In the genomic region with DNA sequence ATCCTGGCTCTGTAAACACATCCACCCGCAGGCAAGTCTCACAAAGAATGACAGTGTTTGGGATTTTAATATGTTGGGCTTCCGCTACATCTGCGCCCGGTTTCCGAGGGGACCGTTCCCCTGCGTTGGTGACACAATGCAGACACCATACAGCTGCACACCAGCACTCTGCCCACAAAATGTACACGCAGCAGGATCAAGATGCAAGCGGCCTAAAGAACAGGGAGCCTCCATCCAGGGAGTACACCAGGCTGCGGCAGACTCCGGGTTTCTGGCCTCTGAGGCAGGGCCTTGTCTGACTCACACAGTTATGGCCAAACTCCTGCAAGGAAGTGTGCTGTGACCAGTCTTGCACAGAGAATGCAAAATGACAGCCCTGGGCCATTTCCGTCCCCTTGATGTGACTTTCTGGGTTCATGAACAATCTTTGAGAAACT, we compare ENCODE assay signal across 8 mouse cellular contexts. TPM values are rescaled to one million over a fixed set of nuclear protein-coding genes. Genes with fewer than 3 reads are reported as not detected.
DNase-seq lines count a peak whose midpoint lies in the region; ATAC-seq and TF ChIP-seq lines count a peak whose summit lies in the region.

No protein-coding gene starts in this region.

- no peak for TF ChIP-seq CTCF in cortical plate, adult 2 months (IDR thresholded peaks at IDR 0.05; ENCODE audit: extremely low read depth, insufficient read depth, low read length)

- ATAC-seq in liver, embryonic 11.5 days (replicated peaks; ENCODE audit: low FRiP score) = no peak
- peak; percentile 47; the same call in 1 of the 2 replicates for ATAC-seq in hindbrain, embryonic 14.5 days (ENCODE audit: low FRiP score)
- no peak for ATAC-seq in megakaryocyte-erythroid progenitor cell, adult 5-6 weeks (replicated peaks; ENCODE audit: low FRiP score, low TSS enrichment, poor library complexity, severe bottlenecking)

- H3K9ac ChIP-seq in liver, embryonic 11.5 days (ENCODE audit: low read depth, low read length) = no peak overlapping the region
- H3K9ac ChIP-seq in hindbrain, embryonic 14.5 days = peak overlapping the region; percentile 29

- H3K4me2 ChIP-seq in liver, embryonic 11.5 days = no peak overlapping the region
- H3K4me2 ChIP-seq in hindbrain, embryonic 14.5 days (replicated peaks) = peak overlapping the region; percentile 15; the same call in 1 of the 2 replicates

- peaks cover 22% of the 10 kb centered on the region for H3K36me3 ChIP-seq in liver, embryonic 11.5 days (ENCODE audit: control insufficient read depth, insufficient read depth, low read length)
- H3K36me3 ChIP-seq in hindbrain, embryonic 14.5 days (replicated peaks; ENCODE audit: control insufficient read depth, insufficient read depth) = peaks cover 8% of the 10 kb centered on the region; the same call in 1 of the 2 replicates

- H3K27ac ChIP-seq in liver, embryonic 11.5 days (ENCODE audit: low read depth, low read length) = peak overlapping the region; percentile 2; the same call in 1 of the 2 replicates
- peak overlapping the region; percentile 24; the same call in 1 of the 2 replicates for H3K27ac ChIP-seq in cortical plate, adult 2 months (ENCODE audit: insufficient read depth, low read length)
- H3K27ac ChIP-seq in hindbrain, embryonic 14.5 days = peak overlapping the region; percentile 79

- H3K27me3 ChIP-seq in liver, embryonic 11.5 days (replicated peaks; ENCODE audit: control insufficient read depth, insufficient read depth, low read length) = no peaks in the 10 kb centered on the region
- H3K27me3 ChIP-seq in hindbrain, embryonic 14.5 days (ENCODE audit: control insufficient read depth, insufficient read depth, low read length) = no peaks in the 10 kb centered on the region

- DNase-seq in liver, embryonic 11.5 days (ENCODE audit: low spot score) = no peak
- no peak for DNase-seq in liver
- DNase-seq in hindbrain, embryonic 14.5 days (ENCODE audit: low spot score) = no peak
- DNase-seq in lung, postnatal 10 days = peak; percentile 36
- no peak for DNase-seq in thymus, postnatal 10 days (ENCODE audit: low spot score in 2 of 2)
- no peak for DNase-seq in thymus, adult 18-20 months

- no peaks in the 10 kb centered on the region for H3K9me3 ChIP-seq in liver, embryonic 11.5 days (ENCODE audit: control insufficient read depth, low read length)
- H3K9me3 ChIP-seq in hindbrain, embryonic 14.5 days (ENCODE audit: control insufficient read depth, low read length) = no peaks in the 10 kb centered on the region

- H3K4me3 ChIP-seq in liver, embryonic 11.5 days (ENCODE audit: low read depth, low read length) = no peak overlapping the region
- no peak overlapping the region for H3K4me3 ChIP-seq in cortical plate, adult 2 months (ENCODE audit: insufficient read depth, low read length)
- no peak overlapping the region for H3K4me3 ChIP-seq in hindbrain, embryonic 14.5 days (replicated peaks; ENCODE audit: low read length)

- no peak for TF ChIP-seq POLR2A in cortical plate, adult 2 months (IDR thresholded peaks at IDR 0.05; ENCODE audit: extremely low read depth, insufficient read depth, low read length)

- WGBS in liver, embryonic 11.5 days = 75% methylated on average over 12 of the region's 12 CpGs
- 33% methylated on average over 12 of the region's 12 CpGs for WGBS in hindbrain, embryonic 14.5 days

- H3K4me1 ChIP-seq in liver, embryonic 11.5 days (replicated peaks; ENCODE audit: control insufficient read depth, insufficient read depth, low read length) = peaks cover 34% of the 10 kb centered on the region
- H3K4me1 ChIP-seq in cortical plate, adult 2 months (ENCODE audit: control insufficient read depth, insufficient read depth, low read length) = peaks cover 17% of the 10 kb centered on the region
- H3K4me1 ChIP-seq in hindbrain, embryonic 14.5 days (replicated peaks; ENCODE audit: control insufficient read depth, insufficient read depth, low read length) = peaks cover 49% of the 10 kb centered on the region

RNA-seq across cellular contexts. Expression of a gene that starts 31.8 kb away (rescaled TPM):
- polyA plus RNA-seq in liver, embryonic 11.5 days (2014; fragmentation: Nextera tagmentation; extraction: Ambion mirVana) = 49.1 and 55.8 TPM in 2 replicates
- 90.5 and 106 TPM in 2 replicates for polyA plus RNA-seq in cortical plate, adult 2 months (2012; rRNA removed)
- 55.4 and 63.4 TPM in 2 replicates for polyA plus RNA-seq in hindbrain, embryonic 14.5 days (2014; fragmentation: Nextera tagmentation; extraction: Ambion mirVana)
- total RNA-seq in megakaryocyte-erythroid progenitor cell, adult 5-6 weeks (2014; fragmentation: Nextera tagmentation) = 70.9 and 80.1 TPM in 2 replicates
- 27.2 and 42.9 TPM in 2 replicates for total RNA-seq in megakaryocyte-erythroid progenitor cell, adult 5-6 weeks (2017)

Comparison
In these comparisons a context has a peak if more than half of its experiments do, and no peak if none do; other contexts are left out.
1. H3K27ac ChIP-seq: peak in every context shown above with its lines; median percentile 79 in hindbrain, embryonic 14.5 days; 24 in cortical plate, adult 2 months; 2 in liver, embryonic 11.5 days.